Mouse (Mus musculus) small intestine, adult 2 months (tissue): Measurements from ENCODE around the gene Rab4a. TPM values are rescaled to one million over a fixed set of nuclear protein-coding genes. Genes with fewer than 3 reads are reported as not detected.

Experiments
- H3K27ac ChIP-seq: fragments of 200-500 bp; 2 replicates; pipeline ENCODE4 v1.5.1; 2012; ENCODE audit warnings: low read depth, low read length, control low read depth, inconsistent platforms; ENCODE audit not compliant: insufficient read depth
- H3K27me3 ChIP-seq: fragments of 200-500 bp; 2 replicates; pipeline ENCODE4 v1.6.1; 2012; ENCODE audit warnings: mild to moderate bottlenecking, moderate library complexity, low read length, inconsistent platforms; ENCODE audit not compliant: control insufficient read depth, insufficient read depth
- H3K36me3 ChIP-seq: fragments of 200-500 bp; 2 replicates; pipeline ENCODE4 v1.6.1; 2012; ENCODE audit warnings: mild to moderate bottlenecking, low read length, control low read depth, inconsistent platforms; ENCODE audit not compliant: control insufficient read depth, insufficient read depth
- H3K4me1 ChIP-seq: fragments of 200-500 bp; 2 replicates; pipeline ENCODE4 v1.6.1; 2012; ENCODE audit warnings: low read length, inconsistent platforms, mixed read lengths; ENCODE audit not compliant: control insufficient read depth, insufficient read depth, insufficient read length
- H3K4me3 ChIP-seq: fragments of 200-500 bp; 2 replicates; pipeline ENCODE4 v1.5.1; 2012; ENCODE audit warnings: low read depth, mild to moderate bottlenecking, control low read depth, inconsistent platforms, low read length, moderate library complexity
- CTCF ChIP-seq: fragments of 200-500 bp; IDR thresholded peaks from 2 replicates; pipeline ENCODE4 v1.5.1; 2012; ENCODE audit warnings: low read depth, mild to moderate bottlenecking, control low read depth, inconsistent platforms, low read length, moderate library complexity, mixed read lengths; ENCODE audit not compliant: insufficient replicate concordance, insufficient read length; ENCODE audit errors: extremely low read depth
- POLR2A ChIP-seq: fragments of 200-500 bp; IDR thresholded peaks from 2 replicates; pipeline ENCODE4 v1.6.1; 2012; ENCODE audit warnings: low read depth, mild to moderate bottlenecking, control low read depth, inconsistent platforms, low read length, moderate library complexity
- WGBS: fragments of 180-500 bp; shearing (Covaris S2); methylation state at CpG from one replicate; pipeline ENCODE4 v1.1.7; 2018; 5-methylcytosine and 5-hydroxymethylcytosine counted together
- polyA plus RNA-seq: library from polyadenylated mRNA; depleted of rRNA; stranded (reverse); fragments of >200 nt; gene quantifications from 2 replicates; pipeline ENCODE4 v1.2.3, GENCODE M21; 2012

Rab4a gene
- polyA plus RNA-seq, 1 experiment, result 59.8 TPM

DNA sequence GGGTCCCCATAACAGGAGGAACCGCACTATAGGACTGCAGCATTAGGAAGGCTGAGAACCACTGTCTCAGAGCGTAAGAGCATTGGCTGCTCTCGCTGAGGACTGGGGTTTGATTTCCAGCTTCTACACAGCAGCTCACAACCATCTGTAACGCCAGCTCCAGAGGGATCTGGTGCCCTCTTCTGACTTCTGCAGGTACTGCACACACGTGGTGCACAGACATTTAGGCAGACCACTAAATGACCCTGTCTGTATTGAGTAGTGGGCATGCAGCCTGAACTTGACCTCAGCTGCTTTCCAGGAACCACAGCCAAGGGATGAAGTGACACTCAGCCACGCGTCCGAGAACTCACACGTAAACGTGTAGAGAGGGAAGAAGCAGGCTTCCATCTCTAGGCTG, 17.3 kb downstream of the Rab4a start:
- Histone ChIP-seq H3K4me1 (peaks cover 25% of the 10 kb centered on the region), H3K27ac (no peak overlapping the region), H3K4me3 (no peak overlapping the region), H3K36me3 (peaks cover 23% of the 10 kb centered on the region), H3K27me3 (no peaks in the 10 kb centered on the region)
- 79% methylated on average over 10 of the region's 10 CpGs for WGBS
- TF ChIP-seq POLR2A, result no peak
- peak; percentile 37; the same call in 1 of the 2 replicates for TF ChIP-seq CTCF

DNA sequence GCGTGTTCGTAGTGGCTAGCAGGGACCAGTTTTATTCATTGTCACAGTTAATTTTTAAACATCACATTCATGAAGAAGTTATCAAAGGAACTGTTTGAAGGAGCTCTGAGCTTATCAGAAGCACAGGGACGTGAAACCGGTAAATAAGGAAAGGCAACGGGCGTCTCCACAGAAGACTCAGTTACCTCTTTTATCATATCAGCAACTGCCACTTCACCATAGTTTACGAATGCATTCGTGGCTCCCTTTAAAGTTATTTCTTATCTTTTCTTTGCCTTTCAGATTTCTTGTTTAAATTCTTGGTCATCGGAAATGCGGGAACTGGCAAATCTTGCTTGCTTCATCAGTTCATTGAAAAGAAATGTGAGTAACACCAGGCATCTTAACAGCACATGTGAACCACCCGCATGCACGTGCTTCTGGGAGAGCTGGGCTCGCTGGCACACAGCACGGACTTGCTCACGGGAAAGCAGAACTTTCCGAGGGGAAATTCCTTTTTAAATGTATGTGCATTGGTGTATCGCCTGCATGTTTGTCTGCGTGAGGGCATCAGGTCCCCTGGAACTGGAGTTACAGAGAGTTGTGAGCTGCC, 17.8 kb downstream of the Rab4a start:
- no peak for TF ChIP-seq POLR2A
- no peak for TF ChIP-seq CTCF
- 47% methylated on average over 18 of the region's 18 CpGs for WGBS
- no peak overlapping the region for H3K27ac ChIP-seq
- peaks cover 29% of the 10 kb centered on the region for H3K36me3 ChIP-seq
- peaks cover 22% of the 10 kb centered on the region for H3K4me1 ChIP-seq
- no peak overlapping the region for H3K4me3 ChIP-seq
- H3K27me3 ChIP-seq, result no peaks in the 10 kb centered on the region

DNA sequence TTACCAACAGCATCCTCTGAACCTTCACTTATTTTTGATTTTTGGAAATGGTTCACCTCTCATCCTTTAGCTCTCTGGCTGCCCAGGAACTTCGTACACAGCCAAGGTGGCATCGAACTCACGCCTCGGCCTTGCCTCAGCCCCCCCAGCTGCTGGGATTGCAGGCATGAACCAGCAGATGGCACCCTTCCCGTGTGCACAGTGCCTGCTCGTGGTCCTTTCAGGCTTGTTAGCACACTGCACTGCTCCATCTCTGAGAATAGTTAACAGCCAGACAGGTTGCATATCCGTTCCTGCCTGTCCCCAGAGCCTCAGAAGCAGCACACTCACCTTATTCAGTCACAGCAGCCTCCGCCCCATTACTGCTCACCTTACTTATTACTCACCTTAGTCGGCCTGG, 20.2 kb downstream of the Rab4a start:
- Histone ChIP-seq H3K27ac (no peak overlapping the region), H3K27me3 (no peaks in the 10 kb centered on the region), H3K4me3 (no peak overlapping the region), H3K36me3 (peaks cover 50% of the 10 kb centered on the region), H3K4me1 (peaks cover 10% of the 10 kb centered on the region; the same call in 1 of the 2 replicates)
- no peak for TF ChIP-seq POLR2A
- TF ChIP-seq CTCF, result no peak
- 74% methylated on average over 9 of the region's 9 CpGs for WGBS

DNA sequence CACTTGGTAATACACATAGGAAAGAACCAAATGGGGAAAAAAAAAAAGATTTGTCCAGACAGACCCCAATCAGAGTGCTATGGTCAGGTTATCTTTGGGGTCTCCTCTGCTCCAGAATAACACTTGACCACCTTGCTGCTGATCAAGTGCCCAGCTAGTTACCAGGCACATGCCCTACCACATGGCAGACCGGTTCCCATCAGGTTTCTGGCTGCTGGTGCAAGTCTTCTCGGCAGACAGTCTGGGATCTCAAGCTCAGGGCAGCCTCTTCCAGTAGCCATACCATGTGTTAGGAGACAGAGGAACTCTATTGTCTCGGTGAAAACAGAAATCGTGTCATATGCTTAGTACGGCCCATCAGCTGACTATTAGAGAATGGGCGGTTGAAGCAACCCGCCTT, 21.0 kb downstream of the Rab4a start:
- 90% methylated on average over 7 of the region's 7 CpGs for WGBS
- Histone ChIP-seq H3K4me3 (no peak overlapping the region), H3K27me3 (no peaks in the 10 kb centered on the region), H3K36me3 (peaks cover 52% of the 10 kb centered on the region), H3K27ac (no peak overlapping the region), H3K4me1 (peaks cover 4% of the 10 kb centered on the region; the same call in 1 of the 2 replicates)
- no peak for TF ChIP-seq CTCF
- TF ChIP-seq POLR2A, result no peak

DNA sequence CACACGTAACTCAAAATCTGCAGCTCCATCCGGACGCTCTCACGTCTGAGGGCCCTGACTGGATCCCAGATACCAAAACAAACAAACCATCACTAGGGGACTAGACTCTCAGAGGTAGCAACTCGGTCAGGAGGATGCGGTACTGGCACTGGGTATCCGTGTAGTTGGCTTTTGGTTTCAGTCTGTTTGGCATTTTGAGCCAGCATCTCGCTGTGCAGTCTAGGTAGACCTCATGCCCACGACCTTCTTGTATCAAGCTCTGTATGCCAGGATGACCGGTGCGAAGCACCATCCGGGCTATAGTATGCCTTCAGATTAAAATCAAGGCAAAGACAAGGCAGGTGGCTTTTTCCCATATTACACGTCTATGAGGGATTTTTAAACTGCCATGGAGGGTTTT, 21.7 kb downstream of the Rab4a start:
- Histone ChIP-seq H3K4me3 (no peak overlapping the region), H3K27ac (no peak overlapping the region), H3K27me3 (no peaks in the 10 kb centered on the region), H3K4me1 (peaks cover 4% of the 10 kb centered on the region; the same call in 1 of the 2 replicates), H3K36me3 (peaks cover 54% of the 10 kb centered on the region)
- 92% methylated on average over 13 of the region's 13 CpGs for WGBS
- TF ChIP-seq POLR2A, result no peak
- TF ChIP-seq CTCF, result no peak

DNA sequence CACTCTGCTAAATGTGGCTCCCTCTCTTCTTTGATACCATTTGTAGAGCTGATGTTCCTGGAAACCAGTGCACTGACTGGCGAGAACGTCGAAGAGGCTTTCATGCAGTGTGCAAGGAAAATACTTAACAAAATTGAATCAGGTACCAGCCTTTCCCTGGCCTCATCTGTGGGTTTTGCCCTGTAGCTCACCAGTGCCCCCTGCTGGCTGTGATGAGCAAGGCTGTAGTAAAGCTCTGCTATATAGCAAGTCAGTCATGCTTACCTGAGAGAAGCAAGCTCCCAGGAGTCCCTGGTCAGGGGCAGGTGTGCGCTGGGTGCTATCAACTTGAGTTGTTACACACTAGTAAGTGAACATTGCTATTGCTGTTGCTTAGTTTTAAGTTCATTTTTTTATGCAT, 27.0 kb downstream of the Rab4a start:
- WGBS, result 89% methylated on average over 4 of the region's 4 CpGs
- H3K27ac ChIP-seq, result no peak overlapping the region
- H3K4me3 ChIP-seq, result no peak overlapping the region
- TF ChIP-seq POLR2A (no peak), CTCF (peak; percentile 95; the same call in 1 of the 2 replicates)
- H3K4me1 ChIP-seq, result no peaks in the 10 kb centered on the region
- H3K27me3 ChIP-seq, result no peaks in the 10 kb centered on the region
- peaks cover 73% of the 10 kb centered on the region for H3K36me3 ChIP-seq

DNA sequence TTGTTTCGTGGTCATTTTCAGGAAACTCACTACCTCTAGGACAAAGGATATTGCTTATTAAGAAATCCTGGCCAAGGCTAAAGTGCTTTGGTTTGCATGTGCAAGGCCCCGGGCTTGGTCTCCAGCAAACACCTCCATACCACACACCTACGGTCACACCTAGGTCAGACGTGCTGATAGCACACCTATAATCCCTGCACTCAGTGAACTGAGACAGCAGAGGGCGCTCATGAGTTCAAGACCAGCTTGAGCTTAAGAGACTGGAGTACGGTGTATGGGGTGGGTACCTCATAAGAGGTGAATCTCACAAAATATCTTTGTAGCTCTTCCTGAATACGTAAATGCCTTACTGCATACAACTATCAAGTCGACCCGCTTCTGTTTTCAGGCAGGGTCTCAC, 29.7 kb downstream of the Rab4a start:
- Histone ChIP-seq H3K27me3 (no peaks in the 10 kb centered on the region), H3K4me3 (no peak overlapping the region), H3K27ac (no peak overlapping the region), H3K4me1 (no peaks in the 10 kb centered on the region), H3K36me3 (peaks cover 46% of the 10 kb centered on the region)
- TF ChIP-seq POLR2A, result no peak
- peak; percentile 52; the same call in 1 of the 2 replicates for TF ChIP-seq CTCF
- WGBS, result 55% methylated on average over 9 of the region's 9 CpGs
